8 mouse cellular contexts compared by ENCODE assay signal in genomic region chr9:115309381-115309971, GRCm38 (mm10). TPM values are rescaled to one million over a fixed set of nuclear protein-coding genes. Genes with fewer than 3 reads are reported as not detected.
DNase-seq lines count a peak whose midpoint lies in the region; ATAC-seq and TF ChIP-seq lines count a peak whose summit lies in the region.

No protein-coding gene starts in this region.

- no peak for TF ChIP-seq CTCF in gastrocnemius, adult 2 months (IDR thresholded peaks at IDR 0.05)

- no peaks in the 10 kb centered on the region for H3K9me3 ChIP-seq in hindbrain, embryonic 13.5 days

- H3K4me1 ChIP-seq in hindbrain, embryonic 13.5 days (replicated peaks) = peaks cover 37% of the 10 kb centered on the region

- H3K36me3 ChIP-seq in hindbrain, embryonic 13.5 days = no peaks in the 10 kb centered on the region
- H3K36me3 ChIP-seq in macrophage (ENCODE audit: inconsistent target) = no peaks in the 10 kb centered on the region

- H3K4me2 ChIP-seq in hindbrain, embryonic 13.5 days = peak overlapping the region; percentile 72

- no peak for DNase-seq in gastrocnemius, adult 2 months
- no peak for DNase-seq in gastrocnemius, postnatal 10 days
- peak; percentile 37 for DNase-seq in urinary bladder, postnatal 25 days (ENCODE audit: low spot score)
- no peak for DNase-seq in urinary bladder, postnatal 4 days (ENCODE audit: low spot score in 2 of 2)
- peak; percentile 70 for DNase-seq in thymus, postnatal 4 days
- no peak for DNase-seq in spleen, postnatal 36 days (ENCODE audit: low spot score in 2 of 2)

- peak overlapping the region; percentile 98 for H3K27ac ChIP-seq in gastrocnemius, adult 2 months
- peak overlapping the region; percentile 99 for H3K27ac ChIP-seq in hindbrain, embryonic 13.5 days
- peak overlapping the region; percentile 67 for H3K27ac ChIP-seq in macrophage

- H3K9ac ChIP-seq in hindbrain, embryonic 13.5 days = peak overlapping the region; percentile 98

- WGBS in hindbrain, embryonic 13.5 days = under 1% methylated on average over 62 of the region's 65 CpGs
- WGBS in macrophage (ENCODE audit: missing documents) = 2% methylated on average over 64 of the region's 65 CpGs

- intact Hi-C loops in gastrocnemius, adult 2 months (cut with DNase I) = loop anchor here (10.0 kb wide), 1 partner anchor 395 kb away; no protein-coding TSS in a partner anchor

- peak; percentile 15 for ATAC-seq in hindbrain, embryonic 13.5 days (ENCODE audit: low FRiP score)

- H3K79me2 ChIP-seq in macrophage (ENCODE audit: inconsistent target) = peaks cover 49% of the 10 kb centered on the region

- H3K4me3 ChIP-seq in gastrocnemius, adult 2 months = peak overlapping the region; percentile 100
- H3K4me3 ChIP-seq in hindbrain, embryonic 13.5 days = peak overlapping the region; percentile 99
- peak overlapping the region; percentile 87 for H3K4me3 ChIP-seq in macrophage (ENCODE audit: inconsistent target)

- H3K27me3 ChIP-seq in hindbrain, embryonic 13.5 days = no peaks in the 10 kb centered on the region

RNA-seq across cellular contexts. Expression of gene Stt3b, which starts 0.7 kb away (rescaled TPM):
- 10 to 100 TPM; 66.0 to 96.1 TPM for total RNA-seq in gastrocnemius, adult 2 months (2021)
- 10 to 100 TPM; 64.8 to 69.5 TPM for total RNA-seq in gastrocnemius, postnatal 10 days (2021)
- polyA plus RNA-seq in hindbrain, embryonic 13.5 days (2015; fragmentation: Nextera tagmentation; extraction: Ambion mirVana) = 81.7 and 88.4 TPM in 2 replicates
- 10 to 100 TPM in 24 of 26 experiments, 1 to 10 TPM in 2; 7.9 to 26.9 (median 17.3) TPM for total RNA-seq in macrophage (2018; cell fraction: chromatin; rRNA removed)
- total RNA-seq in macrophage (2018; cell fraction: cytosol; rRNA removed) = 100 to 1,000 TPM in 1 of 26 experiments, 10 to 100 TPM in 25; 51.5 to 103 (median 72.2) TPM
- total RNA-seq in macrophage (2018; cell fraction: nucleus; rRNA removed) = 10 to 100 TPM; 24.0 to 91.0 (median 55.6) TPM
- polyA plus RNA-seq in macrophage (2018) = 61.3 to 81.0 TPM (median 62.2 TPM) in 3 replicates

Comparison
In these comparisons a context has a peak if more than half of its experiments do, and no peak if none do; other contexts are left out.
1. DNase-seq: peak in urinary bladder, postnatal 25 days (single experiment) and thymus, postnatal 4 days (single experiment); none in gastrocnemius, adult 2 months (single experiment), gastrocnemius, postnatal 10 days (single experiment), urinary bladder, postnatal 4 days (0 of 2) and spleen, postnatal 36 days (0 of 2).
2. Peak in every context shown above with its lines, with median percentiles within 50 percentile points of each other: H3K27ac ChIP-seq and H3K4me3 ChIP-seq.